Mouse (Mus musculus): ENCODE data around the gene Mmp24.
"Not testable (repeated sequence)": the region's sequence is repeated elsewhere in the genome, so short reads cannot be mapped to it uniquely, and the experiment has no call there.

Gene Mmp24

DNA sequence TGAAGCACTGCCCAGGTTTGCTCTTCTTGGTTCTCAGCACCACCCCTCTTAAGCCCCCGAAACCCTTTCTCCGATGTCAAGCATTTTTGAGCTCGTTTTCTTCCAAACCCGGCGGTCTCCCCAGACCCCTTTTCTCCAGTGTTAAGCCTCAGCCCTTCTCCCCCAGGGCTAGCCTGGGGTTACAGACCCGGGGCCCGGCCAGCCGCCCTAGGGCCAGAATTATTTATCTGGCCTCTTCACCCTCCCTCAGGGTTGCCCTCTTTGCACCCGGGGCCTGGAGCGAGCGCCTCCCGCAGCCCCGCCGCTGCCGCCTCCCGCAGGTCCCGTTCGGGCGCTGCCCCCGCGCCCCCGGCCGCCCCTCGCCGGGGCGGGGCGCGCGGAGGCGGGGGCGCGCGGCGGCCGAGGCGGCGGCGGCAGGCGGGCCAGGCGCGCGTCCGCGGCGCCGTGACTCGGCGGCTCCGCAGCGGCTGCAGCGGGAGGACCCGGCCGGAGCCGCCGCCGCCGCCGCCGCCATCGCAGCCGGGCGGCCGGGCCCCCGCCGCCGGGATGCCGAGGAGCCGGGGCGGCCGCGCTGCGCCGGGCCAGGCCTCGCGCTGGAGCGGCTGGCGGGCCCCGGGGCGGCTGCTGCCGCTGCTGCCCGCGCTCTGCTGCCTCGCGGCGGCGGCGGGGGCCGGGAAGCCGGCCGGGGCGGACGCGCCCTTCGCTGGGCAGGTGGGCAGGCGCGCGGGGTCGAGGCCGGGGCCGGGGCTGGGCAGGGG is at the start of gene Mmp24:
Gene Mmp24, plus strand, starts transcription at position 416 of the 758 bp plus-strand sequence.
- DNase-seq (ENCODE audit: low spot score in 2 of 2) = no peak

DNA sequence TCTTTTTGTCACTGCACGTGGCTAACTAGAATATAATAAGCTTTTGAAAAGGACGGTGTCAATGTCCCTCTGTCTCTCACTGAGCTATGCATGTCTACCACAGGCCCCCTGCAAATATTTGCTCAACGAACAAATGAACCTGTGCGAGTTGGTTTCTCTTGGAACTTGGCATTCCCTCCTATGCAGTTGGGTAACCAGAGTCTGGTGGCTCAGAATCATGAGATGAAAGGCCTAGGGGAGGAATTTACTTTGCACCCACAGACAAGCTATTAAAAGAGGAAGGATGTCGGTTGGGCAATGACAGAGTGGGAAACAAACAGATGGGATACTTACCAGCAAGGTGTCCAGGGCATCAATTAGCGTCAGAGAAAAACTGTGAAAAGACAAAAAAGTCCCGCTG is 48.8 kb upstream of the Mmp24 start:
- no peak for DNase-seq (ENCODE audit: low spot score in 2 of 2)

DNA sequence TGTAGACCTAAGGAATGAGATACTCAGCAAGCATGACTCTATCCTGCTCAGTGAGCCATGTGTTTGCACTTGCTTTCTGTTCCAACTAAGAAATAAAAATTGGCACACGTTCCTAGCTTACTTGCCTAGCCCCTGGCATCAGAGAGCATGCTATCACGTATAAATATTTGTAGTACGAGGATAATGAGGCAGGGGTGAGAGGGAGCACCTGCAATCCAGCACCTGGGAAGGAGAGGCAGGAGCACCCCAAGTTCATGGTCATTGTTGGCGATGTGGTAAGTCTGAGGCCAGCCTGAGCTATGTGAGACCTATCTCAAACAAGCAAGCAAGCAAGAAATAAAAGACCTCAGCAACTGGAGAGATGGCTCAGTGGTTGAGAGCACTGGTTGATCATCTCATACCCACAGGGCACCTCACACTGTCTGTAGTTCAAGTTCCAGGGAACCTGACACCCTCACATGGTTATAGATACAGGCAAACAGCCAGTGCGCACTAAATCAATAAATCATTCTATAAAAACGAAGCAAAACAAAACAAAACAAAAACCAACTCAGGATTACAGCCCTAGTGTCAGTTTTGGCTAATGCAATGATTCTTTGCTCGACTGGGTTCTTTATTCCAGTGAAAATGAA is 47.3 kb upstream of the Mmp24 start:
- DNase-seq (ENCODE audit: low spot score in 2 of 2) = no peak

DNA sequence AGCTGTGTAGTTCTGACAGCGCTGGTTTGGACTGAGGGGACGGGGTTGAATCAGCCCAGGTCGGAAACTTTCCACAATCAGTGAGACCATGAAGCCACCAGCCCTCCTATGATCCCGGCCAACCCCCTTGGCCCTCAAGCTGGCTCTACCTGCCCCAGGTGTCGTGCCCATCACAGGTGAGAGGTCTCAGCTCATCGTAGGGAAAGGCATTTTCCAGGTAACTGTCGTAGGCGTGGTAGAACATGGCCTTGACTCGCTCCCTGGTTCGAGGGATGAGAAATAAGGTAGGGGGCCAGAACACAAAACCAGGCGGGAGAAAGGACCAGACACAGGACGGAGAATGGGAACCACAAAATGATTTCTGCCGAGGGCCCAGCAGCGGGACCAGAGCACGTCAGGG is 46.4 kb upstream of the Mmp24 start:
- no peak for DNase-seq (ENCODE audit: low spot score in 2 of 2)

DNA sequence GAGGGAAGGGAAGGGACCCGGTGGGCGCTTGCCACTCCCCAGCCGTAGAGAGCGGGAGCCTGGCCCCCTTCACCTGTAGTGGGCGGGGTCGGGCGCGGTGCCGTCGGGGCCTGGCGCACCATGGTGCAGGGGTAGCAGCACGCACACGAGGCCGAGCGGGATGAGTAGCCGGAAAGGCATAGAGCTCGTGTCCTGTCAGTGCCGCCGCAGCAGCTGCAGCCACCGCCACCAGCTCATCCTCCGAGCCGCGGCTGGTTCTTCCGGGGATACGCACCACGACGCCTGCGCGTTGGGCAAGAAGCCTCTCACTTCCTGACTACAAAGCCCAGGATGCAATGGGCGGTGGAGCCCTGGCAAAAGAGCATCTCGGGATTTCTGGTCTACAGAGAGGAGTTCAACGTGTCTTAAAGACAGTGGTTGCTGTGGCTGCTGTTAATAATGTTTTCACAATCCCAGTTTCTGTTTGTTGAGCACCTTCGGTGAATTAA is 45.9 kb upstream of the Mmp24 start, which contains the start of gene Edem2:
Gene Edem2, minus strand, starts transcription at position 318 of the 488 bp plus-strand sequence.
- DNase-seq (ENCODE audit: low spot score in 2 of 2) = peak; percentile 91 to 94

- no peak for DNase-seq (ENCODE audit: low spot score in 2 of 2)
Measured at GRCm38 (mm10) chr2:155735080-155735479, 40.1 kb upstream of the Mmp24 start.

DNA sequence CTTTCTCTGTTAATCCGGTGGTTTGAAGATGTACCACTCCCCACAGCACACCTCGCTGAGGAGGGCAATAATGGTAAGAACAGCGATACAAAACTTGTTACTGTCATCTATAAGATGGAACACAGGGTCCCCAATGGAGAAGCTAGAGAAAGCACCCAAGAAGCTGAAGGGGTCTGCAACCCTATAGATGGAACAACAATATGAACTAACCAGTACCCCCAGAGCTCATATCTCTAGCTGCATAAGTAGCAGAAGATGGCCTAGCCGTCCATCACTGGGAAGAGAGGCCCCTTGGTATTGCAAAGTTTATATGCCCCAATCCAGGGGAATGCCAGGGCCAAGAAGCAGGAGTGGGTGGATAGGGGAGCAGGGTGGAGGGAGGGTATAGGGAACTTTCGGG is 39.4 kb upstream of the Mmp24 start, which contains the start of gene Gm17581:
Gene Gm17581, minus strand, starts transcription at position 101 of the 400 bp plus-strand sequence.
- not testable (repeated sequence) for DNase-seq (ENCODE audit: low spot score in 2 of 2)

- DNase-seq (ENCODE audit: low spot score in 2 of 2) = no peak
Measured at GRCm38 (mm10) chr2:155736936-155737335, 38.2 kb upstream of the Mmp24 start.

GRCm38 (mm10) chr2:155737803-155738202 is 37.3 kb upstream of the Mmp24 start:
- DNase-seq (ENCODE audit: low spot score in 2 of 2) = no peak

GRCm38 (mm10) chr2:155742211-155742610 is 32.9 kb upstream of the Mmp24 start:
- no peak for DNase-seq (ENCODE audit: low spot score in 2 of 2)

DNA sequence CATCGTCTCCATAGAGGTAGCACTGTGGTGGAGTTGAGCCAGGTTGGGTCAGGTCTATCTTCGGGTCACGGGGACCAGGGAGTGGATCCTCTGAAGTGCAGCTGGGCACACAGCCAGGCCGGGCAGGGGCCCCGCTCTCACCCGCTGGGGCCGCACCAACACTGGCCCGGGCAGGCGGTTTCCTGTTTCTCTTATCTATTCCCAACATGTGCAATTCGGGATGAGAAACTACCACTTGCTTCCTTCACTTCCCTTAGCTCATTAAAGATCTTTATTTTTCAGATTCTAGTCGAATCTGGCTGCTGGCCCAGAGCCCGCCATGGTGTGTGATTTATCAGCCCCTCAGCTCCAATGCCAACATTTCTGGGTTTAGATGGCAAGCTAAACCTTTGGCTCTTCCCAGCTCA is 32.2 kb upstream of the Mmp24 start:
- DNase-seq (ENCODE audit: low spot score in 2 of 2) = no peak

DNA sequence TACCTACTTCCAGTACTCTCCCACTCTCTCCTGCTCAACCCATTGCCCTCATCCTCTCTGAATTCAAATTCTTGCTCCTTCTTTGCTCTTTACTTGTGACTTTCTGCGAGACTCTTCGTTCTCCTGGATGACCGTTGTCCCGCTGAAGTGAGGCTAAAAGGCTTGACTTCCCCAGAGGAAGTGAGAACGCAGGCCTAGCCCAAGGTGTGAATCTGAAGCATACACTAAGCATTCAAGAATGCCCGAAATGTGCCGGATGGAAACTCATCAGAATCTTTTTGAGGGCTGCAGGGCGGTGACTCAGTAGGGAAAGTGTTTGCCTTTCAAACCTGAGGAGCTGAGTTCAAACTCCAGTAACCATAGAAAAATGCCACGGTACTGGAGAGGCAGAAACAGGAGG is 31.8 kb upstream of the Mmp24 start:
- no peak for DNase-seq (ENCODE audit: low spot score in 2 of 2)

DNA sequence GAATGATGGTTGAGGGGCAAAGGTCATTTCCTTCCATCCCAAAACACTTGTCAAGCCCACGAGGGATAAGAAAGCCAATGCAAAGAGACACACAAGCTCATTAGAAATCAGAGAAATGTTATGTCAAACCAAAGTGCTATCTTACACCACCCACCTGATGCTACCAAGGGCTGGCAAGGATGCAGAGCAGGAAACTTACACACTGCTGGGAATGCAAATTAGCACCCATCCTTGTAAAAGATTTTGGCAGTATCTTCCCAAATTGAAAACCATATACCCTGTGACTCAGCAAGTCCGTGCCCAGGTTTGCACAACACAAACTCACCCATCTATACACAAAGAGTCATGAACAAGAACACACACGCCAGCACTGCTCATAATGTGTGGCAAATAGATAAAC is 29.7 kb upstream of the Mmp24 start:
- DNase-seq (ENCODE audit: low spot score in 2 of 2) = no peak

- no peak for DNase-seq (ENCODE audit: low spot score in 2 of 2)
Measured at GRCm38 (mm10) chr2:155749394-155749793, 25.7 kb upstream of the Mmp24 start.

DNA sequence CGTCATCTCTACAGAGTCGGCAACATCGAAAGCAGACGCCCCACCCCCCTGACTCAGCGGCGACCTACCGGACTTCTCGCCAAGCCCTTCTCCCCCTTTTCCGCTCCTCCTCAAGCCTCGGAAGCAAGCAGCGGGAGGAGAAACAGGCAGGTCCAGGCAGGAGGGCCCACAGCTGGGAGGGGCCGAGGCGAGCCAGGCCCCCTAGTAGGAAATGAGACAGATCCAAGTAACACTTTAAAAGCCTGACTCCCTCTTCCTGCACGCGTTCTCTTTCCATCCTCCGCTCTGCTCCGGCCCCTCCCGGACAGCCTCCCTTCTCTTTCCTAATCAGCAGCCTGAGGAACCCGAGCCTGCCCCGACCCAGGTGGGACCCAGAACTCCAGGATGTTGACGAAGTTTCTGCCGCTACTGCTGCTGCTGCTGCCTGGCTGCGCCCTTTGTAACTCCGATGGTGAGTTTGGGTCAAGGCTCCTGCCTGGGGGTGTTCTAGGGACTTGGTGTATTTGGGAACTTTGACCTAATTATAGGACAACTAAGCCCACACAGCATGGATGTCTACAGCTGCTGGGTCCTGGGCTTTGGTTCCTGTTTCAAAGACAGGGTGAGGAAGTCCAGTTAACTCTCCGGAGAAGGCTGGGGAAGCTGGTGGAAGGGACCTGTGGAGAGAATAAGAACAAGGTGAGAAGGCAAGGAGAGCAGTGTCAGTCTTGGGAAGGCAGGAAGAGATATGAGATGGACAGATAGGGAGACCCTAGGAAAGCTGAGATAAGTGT is 23.9 kb upstream of the Mmp24 start, which contains the start of gene Procr:
Gene Procr, plus strand, starts transcription at position 104 of the 773 bp plus-strand sequence.
- no peak for DNase-seq (ENCODE audit: low spot score in 2 of 2)

DNA sequence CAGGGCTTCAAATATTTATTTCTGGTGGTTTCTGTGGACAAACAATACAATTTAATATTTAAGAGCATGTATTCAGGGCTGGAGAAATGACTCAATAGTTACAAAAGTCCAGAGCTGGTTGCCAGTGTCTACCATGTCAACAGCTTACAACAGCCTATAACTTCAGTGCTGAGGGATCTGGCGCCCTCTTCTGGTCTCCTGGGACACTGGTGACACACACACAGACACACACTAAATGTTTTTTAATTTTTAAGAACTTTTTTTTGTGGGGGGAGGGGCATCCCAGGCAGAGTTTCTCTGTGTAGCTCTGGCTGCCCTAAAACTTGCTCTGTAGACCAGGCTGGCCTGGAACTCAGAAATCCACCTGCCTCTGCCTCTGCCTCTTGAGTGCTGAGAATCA is 19.4 kb upstream of the Mmp24 start:
- DNase-seq (ENCODE audit: low spot score in 2 of 2) = no peak

DNA sequence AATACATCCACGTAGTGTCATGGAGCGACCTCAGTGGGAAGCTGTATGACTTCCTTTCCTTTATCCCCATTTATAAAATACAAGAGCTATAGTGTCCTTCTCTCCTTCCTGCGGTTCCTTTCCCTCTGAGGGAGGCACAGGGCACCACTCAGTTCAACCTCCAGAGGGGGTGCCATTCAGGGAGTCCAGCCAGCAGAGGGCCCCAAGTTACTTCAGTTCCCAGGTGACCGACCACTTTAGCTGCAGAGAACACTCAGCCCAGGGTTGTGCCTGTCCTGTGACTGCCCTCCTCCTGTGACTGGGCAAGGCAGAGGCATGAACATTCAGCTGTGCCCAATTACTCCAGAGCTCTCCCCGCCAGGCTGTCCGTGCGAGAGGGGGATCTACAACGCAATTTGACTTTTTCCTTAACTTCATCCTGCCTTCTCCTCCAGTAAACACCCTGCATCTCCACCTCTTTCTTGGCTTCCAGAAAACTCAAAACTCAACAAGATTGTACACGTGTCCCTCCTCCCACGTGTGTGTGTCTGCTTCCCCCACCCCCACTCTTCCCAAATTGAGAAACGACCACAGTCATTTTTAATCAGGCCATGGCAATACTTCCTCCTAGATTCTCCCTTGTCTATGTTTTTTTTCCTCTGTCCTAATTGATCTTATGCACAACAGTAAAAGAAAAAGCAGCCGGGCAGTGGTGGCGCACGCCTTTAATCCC is 18.1 kb upstream of the Mmp24 start:
- no peak for DNase-seq (ENCODE audit: low spot score in 2 of 2)

GRCm38 (mm10) chr2:155764679-155765418 is 10.3 kb upstream of the Mmp24 start:
- DNase-seq (ENCODE audit: low spot score in 2 of 2) = peak; percentile 59 to 63

DNA sequence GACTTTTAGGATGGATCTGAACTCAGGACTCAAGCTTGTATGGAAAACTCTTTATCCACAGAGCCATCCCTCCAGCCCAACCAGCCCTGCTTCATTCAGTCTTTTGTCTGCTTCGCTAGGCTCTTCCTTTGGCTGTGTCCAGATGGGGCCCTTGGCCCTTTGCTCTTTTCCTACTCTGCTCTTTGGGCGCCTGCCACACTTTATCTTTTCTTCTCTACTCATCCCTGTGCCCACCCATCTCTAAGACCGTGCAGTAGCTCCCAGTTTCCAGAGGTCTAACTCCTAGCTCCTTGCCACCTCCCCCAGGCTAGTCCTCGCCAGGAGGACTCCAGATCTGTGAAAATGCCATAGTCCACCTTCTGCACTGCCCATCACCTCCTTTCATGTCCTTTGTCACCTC is 1.5 kb upstream of the Mmp24 start:
- DNase-seq (ENCODE audit: low spot score in 2 of 2) = no peak

- DNase-seq (ENCODE audit: low spot score in 2 of 2) = no peak
Measured at GRCm38 (mm10) chr2:155774261-155774926, 748 bp upstream of the Mmp24 start.
